11 mouse cellular contexts compared by ENCODE assay signal in genomic region chr11:119048133-119048510, GRCm38 (mm10). TPM values are rescaled to one million over a fixed set of nuclear protein-coding genes. Genes with fewer than 3 reads are reported as not detected.
DNase-seq lines count a peak whose midpoint lies in the region; ATAC-seq lines count a peak whose summit lies in the region.
"Had no signal": no experiment of that assay in that cellular context is flagged by ENCODE, and none has a peak within 500 bp of the region (broad histone marks: within the 10 kb centered on the region; RNA-seq: fewer than 3 reads in every experiment).

No protein-coding gene starts in this region.

- 0 out of 2 replicates have a peak overlapping the region, but pooled peaks have one; percentile 63 for H3K4me2 ChIP-seq in heart, embryonic 14.5 days (ENCODE audit: low read length)
- H3K4me2 ChIP-seq in forebrain, embryonic 12.5 days, result peak overlapping the region; percentile 63
- peak overlapping the region; percentile 69 for H3K4me2 ChIP-seq in limb, embryonic 13.5 days (replicated peaks)

- H3K9me3 ChIP-seq in heart, embryonic 14.5 days (ENCODE audit: control insufficient read depth, low read length), result no peaks in the 10 kb centered on the region
- H3K9me3 ChIP-seq in forebrain, embryonic 12.5 days, result no peaks in the 10 kb centered on the region
- no peaks in the 10 kb centered on the region for H3K9me3 ChIP-seq in limb, embryonic 13.5 days

- H3K27me3 ChIP-seq in heart, embryonic 14.5 days (ENCODE audit: control insufficient read depth, insufficient read depth, low read length), result peaks cover 93% of the 10 kb centered on the region
- H3K27me3 ChIP-seq in forebrain, embryonic 12.5 days, result peaks cover 100% of the 10 kb centered on the region
- H3K27me3 ChIP-seq in limb, embryonic 13.5 days, result peaks cover 94% of the 10 kb centered on the region

- no peak for DNase-seq in heart, postnatal 14 days
- DNase-seq in cerebellum, postnatal 36 days, result no peak
- DNase-seq in cerebellum, adult 18-20 months, result no peak
- DNase-seq in left cerebral cortex, postnatal 36 days (ENCODE audit: low spot score in 2 of 2), result no peak
- DNase-seq: gastrocnemius, postnatal 25 days; lung, postnatal 10 days; thymus, adult 18-20 months had no signal

- ATAC-seq in heart, embryonic 14.5 days (ENCODE audit: insufficient number of reproducible peaks, insufficient read depth, low FRiP score, low read depth), result no peak
- ATAC-seq in CD4-positive, CD25-positive, alpha-beta regulatory T cell, adult 4 months, result peak; percentile 21
- no peak for ATAC-seq in forebrain, embryonic 12.5 days (ENCODE audit: low FRiP score)
- no peak for ATAC-seq in limb, embryonic 13.5 days (ENCODE audit: low FRiP score, low read depth)

- WGBS in heart, embryonic 14.5 days, result 2% methylated on average over 13 of the region's 13 CpGs
- under 1% methylated on average over 13 of the region's 13 CpGs for WGBS in forebrain, embryonic 12.5 days
- WGBS in limb, embryonic 13.5 days, result under 1% methylated on average over 13 of the region's 13 CpGs

- H3K27ac ChIP-seq in heart, embryonic 14.5 days (replicated peaks in 1 of 2; ENCODE audit: control insufficient read depth in 1 of 2, insufficient read depth in 1 of 2, low read depth in 2 of 2, low read length in 2 of 2), result no peak overlapping the region
- H3K27ac ChIP-seq in forebrain, embryonic 12.5 days, result no peak overlapping the region
- no peak overlapping the region for H3K27ac ChIP-seq in limb, embryonic 13.5 days

- H3K9ac ChIP-seq in heart, embryonic 14.5 days (ENCODE audit: low read length), result no peak overlapping the region
- no peak overlapping the region for H3K9ac ChIP-seq in forebrain, embryonic 12.5 days
- H3K9ac ChIP-seq in limb, embryonic 13.5 days, result 0 out of 2 replicates have a peak overlapping the region, but pooled peaks have one; percentile 31

- H3K4me3 ChIP-seq in heart, embryonic 14.5 days (ENCODE audit: control insufficient read depth in 1 of 2, insufficient read depth in 1 of 2, low read depth in 1 of 2, low read length in 2 of 2), result peak overlapping the region in 1 of 2 experiments; percentile 35; a peak in 1 of 4 replicates
- H3K4me3 ChIP-seq in forebrain, embryonic 12.5 days (replicated peaks), result peak overlapping the region; percentile 17
- H3K4me3 ChIP-seq in limb, embryonic 13.5 days, result peak overlapping the region; percentile 39

- H3K36me3 ChIP-seq in heart, embryonic 14.5 days (ENCODE audit: control insufficient read depth, insufficient read depth, low read length), result no peaks in the 10 kb centered on the region
- no peaks in the 10 kb centered on the region for H3K36me3 ChIP-seq in forebrain, embryonic 12.5 days (replicated peaks)
- no peaks in the 10 kb centered on the region for H3K36me3 ChIP-seq in limb, embryonic 13.5 days

- peaks cover 26 to 41% of the 10 kb centered on the region in 2 experiments for H3K4me1 ChIP-seq in heart, embryonic 14.5 days (ENCODE audit: control insufficient read depth in 2 of 2, insufficient read depth in 2 of 2, low read length in 2 of 2)
- H3K4me1 ChIP-seq in forebrain, embryonic 12.5 days, result peaks cover 50% of the 10 kb centered on the region
- peaks cover 66% of the 10 kb centered on the region for H3K4me1 ChIP-seq in limb, embryonic 13.5 days

- intact Hi-C loops in heart, postnatal 14 days (cut with DNase I), result no loop called here
- intact Hi-C loops in left cerebral cortex, postnatal 36 days (cut with DNase I), result no loop called here

RNA-seq across cellular contexts. Expression of gene Cbx8, which starts 7.4 kb away (rescaled TPM):
- 9.3 and 9.6 TPM in 2 replicates for polyA plus RNA-seq in heart, embryonic 14.5 days (2014; fragmentation: Nextera tagmentation; extraction: Ambion mirVana)
- total RNA-seq in heart, postnatal 14 days (2021), result 1 to 10 TPM; 6.0 to 6.1 TPM
- 1 to 10 TPM; 4.0 to 6.7 TPM for polyA plus RNA-seq in CD4-positive, CD25-positive, alpha-beta regulatory T cell, adult 4 months (2017; shearing (Covaris generic))
- 11.5 and 11.7 TPM in 2 replicates for polyA plus RNA-seq in forebrain, embryonic 12.5 days (2016; fragmentation: Nextera tagmentation; extraction: Ambion mirVana)
- 9.4 and 10.6 TPM in 2 replicates for polyA plus RNA-seq in limb, embryonic 13.5 days (2015; fragmentation: Nextera tagmentation; extraction: Ambion mirVana)
- total RNA-seq in left cerebral cortex, postnatal 36 days (2021), result 10 to 100 TPM; 12.3 to 16.0 TPM

RNA-seq across cellular contexts. Expression of gene Cbx2, which starts 25.4 kb away (rescaled TPM):
- polyA plus RNA-seq in heart, embryonic 14.5 days (2014; fragmentation: Nextera tagmentation; extraction: Ambion mirVana), result 9.8 and 11.9 TPM in 2 replicates
- 1 to 10 TPM; 5.0 to 5.3 TPM for total RNA-seq in heart, postnatal 14 days (2021)
- 1 to 10 TPM; 1.4 to 1.5 TPM for polyA plus RNA-seq in CD4-positive, CD25-positive, alpha-beta regulatory T cell, adult 4 months (2017; shearing (Covaris generic))
- polyA plus RNA-seq in forebrain, embryonic 12.5 days (2016; fragmentation: Nextera tagmentation; extraction: Ambion mirVana), result 84.2 and 89.3 TPM in 2 replicates
- polyA plus RNA-seq in limb, embryonic 13.5 days (2015; fragmentation: Nextera tagmentation; extraction: Ambion mirVana), result 62.8 and 66.7 TPM in 2 replicates
- total RNA-seq in left cerebral cortex, postnatal 36 days (2021), result 1 to 10 TPM; 2.6 to 2.7 TPM

RNA-seq across cellular contexts. Expression of gene Cbx4, which starts 37.9 kb away (rescaled TPM):
- 6.5 and 9.2 TPM in 2 replicates for polyA plus RNA-seq in heart, embryonic 14.5 days (2014; fragmentation: Nextera tagmentation; extraction: Ambion mirVana)
- 10 to 100 TPM; 15.2 to 17.8 TPM for total RNA-seq in heart, postnatal 14 days (2021)
- 1 to 10 TPM; 1.7 to 3.7 TPM for polyA plus RNA-seq in CD4-positive, CD25-positive, alpha-beta regulatory T cell, adult 4 months (2017; shearing (Covaris generic))
- polyA plus RNA-seq in forebrain, embryonic 12.5 days (2016; fragmentation: Nextera tagmentation; extraction: Ambion mirVana), result 12.7 and 14.5 TPM in 2 replicates
- 10.7 and 11.3 TPM in 2 replicates for polyA plus RNA-seq in limb, embryonic 13.5 days (2015; fragmentation: Nextera tagmentation; extraction: Ambion mirVana)
- total RNA-seq in left cerebral cortex, postnatal 36 days (2021), result 10 to 100 TPM; 60.9 to 68.6 TPM
